Mouse (Mus musculus) layer of hippocampus, adult 9-11 months (tissue): ENCODE data around the gene Caln1.
A peak's percentile ranks its signal among the peaks of the same experiment; 100 is the strongest.

Experiments
- DNase-seq: peaks from one replicate; pipeline ENCODE4 v3.0.0; 2022

Caln1 gene

GRCm38 (mm10) chr5:130704866-130705265 lies 335.6 kb downstream of the Caln1 start:
- DNase-seq: no peak

GRCm38 (mm10) chr5:130706202-130706855 lies 337.1 kb downstream of the Caln1 start:
- DNase-seq: no peak

- no peak for DNase-seq
Observed at GRCm38 (mm10) chr5:130707755-130708154, 338.5 kb downstream of the Caln1 start.

DNA sequence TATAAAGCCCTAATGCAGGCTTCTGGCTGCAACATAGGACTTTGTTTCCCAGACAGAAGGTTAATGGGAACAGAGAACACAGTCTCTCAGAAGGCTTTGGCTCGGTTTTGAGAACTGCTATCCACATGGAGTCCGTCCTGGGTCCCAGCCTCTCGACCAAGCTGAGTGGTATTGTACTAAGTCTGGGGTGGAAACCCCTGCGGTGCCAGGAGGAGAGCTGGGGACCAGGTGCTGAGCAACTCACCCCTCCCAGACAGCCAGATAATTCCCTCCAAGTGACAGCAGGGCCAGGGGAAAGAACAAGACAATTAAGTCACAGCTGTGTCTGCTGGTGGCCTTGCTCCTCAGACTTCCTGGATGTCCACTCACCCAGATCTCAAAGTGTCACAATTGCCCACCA lies 339.4 kb downstream of the Caln1 start:
- no peak for DNase-seq

- DNase-seq: no peak
Observed at GRCm38 (mm10) chr5:130711643-130712042, 342.4 kb downstream of the Caln1 start.

- no peak for DNase-seq
Observed at GRCm38 (mm10) chr5:130712281-130712680, 343.0 kb downstream of the Caln1 start.

DNA sequence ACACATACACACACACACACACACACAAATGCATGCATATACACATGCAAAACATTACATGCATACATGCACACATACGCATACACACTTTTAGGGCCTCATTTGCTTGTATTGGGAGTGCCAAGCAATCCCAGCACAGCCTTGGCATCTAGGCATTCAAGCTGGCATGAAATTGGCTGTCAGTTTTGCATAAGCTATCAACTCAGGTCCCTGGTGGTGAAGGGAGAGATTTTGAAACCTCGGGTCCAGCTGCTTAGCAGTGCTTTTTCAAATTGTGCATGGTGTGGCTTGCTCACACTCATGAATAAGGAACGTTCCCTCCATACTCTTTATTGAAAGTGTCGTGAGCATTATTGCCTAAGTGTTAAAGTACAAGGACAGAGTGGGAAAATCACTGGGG lies 345.9 kb downstream of the Caln1 start:
- DNase-seq: no peak

GRCm38 (mm10) chr5:130718385-130718784 lies 349.1 kb downstream of the Caln1 start:
- DNase-seq: no peak

DNA sequence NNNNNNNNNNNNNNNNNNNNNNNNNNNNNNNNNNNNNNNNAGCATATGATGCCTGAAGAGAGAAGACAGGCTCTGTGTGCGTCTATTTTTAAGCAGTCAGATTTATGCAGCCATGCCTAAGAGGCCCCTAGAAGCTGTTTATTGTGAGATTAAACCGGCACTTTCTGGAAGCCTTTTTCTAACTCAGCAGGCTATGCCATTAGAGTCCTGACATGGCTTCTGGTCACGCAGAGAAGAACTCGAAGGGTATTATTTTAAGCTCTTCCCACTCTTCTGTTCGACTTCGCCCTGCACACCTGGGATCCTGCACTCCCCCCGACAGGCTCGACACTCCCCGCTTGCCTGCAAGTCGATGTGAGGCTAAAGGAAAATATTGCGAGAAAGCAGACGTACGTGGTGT lies 372.9 kb downstream of the Caln1 start:
- no peak for DNase-seq

GRCm38 (mm10) chr5:130757517-130757916 lies 388.3 kb downstream of the Caln1 start:
- no peak for DNase-seq

GRCm38 (mm10) chr5:130765784-130766183 lies 396.5 kb downstream of the Caln1 start:
- peak; percentile 62 for DNase-seq

DNA sequence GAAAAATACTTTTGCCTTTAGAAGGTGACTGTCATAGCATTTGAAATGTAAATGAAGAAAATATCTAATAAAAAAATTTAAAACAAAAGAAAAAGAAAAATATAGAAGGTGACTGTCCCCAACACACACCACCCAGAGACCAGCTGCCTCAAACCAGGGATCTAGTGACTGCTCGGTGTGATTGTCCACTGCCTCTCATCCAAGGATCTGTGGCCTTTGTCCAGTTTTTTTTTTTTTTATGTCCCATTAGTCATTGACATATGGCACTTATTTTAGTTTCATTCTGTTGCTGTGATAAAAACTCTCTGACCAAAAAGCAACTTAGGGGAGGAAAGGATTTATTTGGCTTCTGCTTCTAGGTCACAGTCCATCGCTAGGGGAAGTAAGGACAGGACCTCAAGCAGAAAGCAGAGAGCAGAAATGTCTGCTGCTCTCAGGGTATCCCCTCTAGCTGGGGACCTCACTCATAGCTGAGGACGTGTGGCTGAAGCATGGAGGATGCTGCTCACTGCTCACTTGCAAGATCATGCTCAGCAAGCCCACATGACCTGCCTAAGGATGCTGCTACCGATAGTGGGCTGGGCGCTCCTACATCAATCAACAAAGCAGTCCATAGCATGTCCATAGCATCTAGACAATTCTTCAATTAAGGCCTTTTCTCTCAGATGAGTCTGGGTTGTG lies 401.9 kb downstream of the Caln1 start:
- DNase-seq: no peak

- no peak for DNase-seq
Observed at GRCm38 (mm10) chr5:130772491-130772890, 403.2 kb downstream of the Caln1 start.

DNA sequence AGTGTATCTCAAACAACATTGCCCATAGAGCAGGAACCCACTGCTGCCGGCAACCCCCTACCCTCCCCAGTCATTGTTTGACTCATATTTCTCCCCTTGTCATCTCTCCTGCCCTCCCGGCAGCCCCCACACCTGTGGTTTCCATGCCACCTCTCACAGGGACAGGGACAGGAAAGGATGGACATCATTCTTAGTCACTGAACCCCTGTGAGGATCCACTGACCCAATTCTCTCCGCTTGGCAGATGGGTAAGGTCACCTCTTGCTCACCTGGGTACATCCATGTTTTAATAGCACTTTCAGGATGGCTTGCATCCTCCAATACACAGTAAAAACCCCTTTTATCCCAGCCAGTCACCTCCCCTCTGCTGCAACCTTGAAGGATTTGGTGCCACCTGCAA lies 405.7 kb downstream of the Caln1 start:
- no peak for DNase-seq

DNA sequence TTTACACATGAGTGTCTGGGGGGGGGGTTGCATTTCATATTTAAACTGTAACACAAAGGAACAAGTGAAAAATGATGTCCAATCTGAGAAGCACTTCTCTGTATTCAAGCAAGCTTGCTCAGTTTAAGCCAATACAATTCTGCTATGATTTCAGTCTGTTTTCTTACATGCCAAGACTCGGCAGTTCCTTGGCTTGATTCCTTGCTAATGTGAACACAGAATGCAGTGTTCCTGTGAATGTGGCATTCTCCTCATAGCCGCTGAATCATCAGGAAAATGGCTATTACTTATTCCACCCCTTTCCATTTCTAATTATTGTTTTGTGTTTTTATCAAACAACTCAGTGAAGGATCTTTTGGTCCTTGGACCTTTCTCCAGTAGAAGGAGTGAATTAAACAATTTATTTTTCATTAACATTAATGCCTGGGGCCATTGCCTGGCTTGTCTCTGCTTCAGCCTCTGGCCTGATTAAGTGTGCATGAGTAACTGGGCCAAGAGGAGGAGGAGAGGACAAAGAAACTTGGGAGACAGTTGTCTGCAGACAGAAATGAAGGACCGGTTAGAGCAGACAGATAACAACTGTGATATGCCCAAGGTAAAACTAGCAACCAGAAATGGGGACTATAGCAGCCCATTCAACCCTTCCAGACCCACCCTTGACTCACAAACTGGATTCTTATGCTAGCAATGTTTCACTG lies 423.6 kb downstream of the Caln1 start:
- DNase-seq: peak; percentile 60

GRCm38 (mm10) chr5:130797713-130798112 lies 428.5 kb downstream of the Caln1 start:
- DNase-seq: peak; percentile 41

DNA sequence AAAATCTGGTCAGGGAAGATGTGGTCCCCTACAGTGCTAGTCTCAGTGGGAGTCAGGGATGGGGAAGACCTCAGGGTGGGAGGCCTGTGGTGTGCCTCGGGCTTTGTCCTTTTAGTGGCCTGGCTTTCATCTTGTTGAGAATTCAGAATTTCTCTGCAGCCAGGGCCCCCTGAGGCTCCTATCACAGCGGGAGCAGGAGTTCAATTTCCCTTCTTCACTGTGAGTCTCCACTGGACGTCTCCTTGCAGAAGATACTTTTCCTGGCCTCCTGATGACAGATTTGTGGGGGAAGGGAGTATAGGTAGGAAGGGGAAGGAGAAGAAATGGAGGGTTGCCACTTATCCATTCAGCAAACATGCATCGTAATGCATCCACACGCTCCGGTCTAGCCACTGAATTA lies 441.1 kb downstream of the Caln1 start:
- no peak for DNase-seq

GRCm38 (mm10) chr5:130810846-130811245 lies 441.6 kb downstream of the Caln1 start:
- no peak for DNase-seq

GRCm38 (mm10) chr5:130811266-130811665 lies 442.0 kb downstream of the Caln1 start:
- DNase-seq: no peak

DNA sequence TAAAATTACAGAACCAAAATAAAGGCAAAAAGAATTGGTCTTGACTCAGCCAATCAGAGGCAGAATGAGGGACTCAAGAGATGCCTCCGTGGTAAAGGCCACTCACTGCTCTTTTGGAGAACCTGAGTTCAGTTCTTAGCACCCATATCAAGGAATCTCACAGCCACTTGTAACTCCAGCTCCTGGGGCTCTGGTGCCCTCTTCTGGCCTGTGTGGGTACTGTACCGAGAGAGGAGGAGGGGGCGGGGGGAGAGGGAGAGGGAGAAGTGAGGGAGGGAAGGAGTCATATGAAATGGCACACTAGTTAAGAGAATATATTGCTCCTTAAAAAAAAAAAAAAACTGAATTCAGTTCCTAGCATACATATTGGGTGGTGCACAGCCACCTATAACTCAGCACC lies 442.7 kb downstream of the Caln1 start:
- DNase-seq: no peak

GRCm38 (mm10) chr5:130812556-130812955 lies 443.3 kb downstream of the Caln1 start:
- DNase-seq: peak; percentile 41

- DNase-seq: no peak
Observed at GRCm38 (mm10) chr5:130813089-130813488, 443.8 kb downstream of the Caln1 start.

- no peak for DNase-seq
Observed at GRCm38 (mm10) chr5:130815352-130815751, 446.1 kb downstream of the Caln1 start.

DNA sequence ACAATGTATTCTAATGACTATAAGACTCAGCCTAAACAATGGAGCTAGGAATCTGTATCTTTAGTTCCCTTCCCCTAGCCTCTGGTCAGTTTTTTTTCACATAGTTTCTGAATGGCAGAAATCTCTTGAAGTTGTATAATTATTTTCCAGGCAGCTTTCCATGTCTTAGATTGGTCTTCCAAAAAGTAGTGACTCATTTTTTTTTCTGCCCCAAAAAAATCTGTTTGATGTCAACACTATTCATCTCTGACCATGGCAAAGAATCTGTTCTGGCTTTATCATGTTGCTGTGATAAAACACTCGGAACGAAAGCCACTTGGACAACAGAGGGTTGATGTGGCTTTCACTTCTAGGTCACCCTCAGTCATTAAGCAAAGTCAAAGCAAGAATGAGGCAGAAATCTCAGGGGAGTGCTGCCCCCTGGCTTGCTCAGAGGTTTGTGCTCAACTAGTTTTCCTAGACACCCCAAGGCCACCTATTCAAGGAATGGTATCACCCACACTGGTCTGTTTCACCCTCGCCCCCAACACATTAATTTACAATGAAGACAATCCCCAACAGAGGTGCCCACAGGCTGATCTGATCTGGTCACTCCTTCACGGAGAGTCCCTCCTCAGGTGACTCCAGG lies 450.9 kb downstream of the Caln1 start:
- no peak for DNase-seq
